Mouse (Mus musculus) thymus, adult 2 months (tissue): ENCODE data around the gene St6galnac6. TPM values are rescaled to one million over a fixed set of nuclear protein-coding genes. Genes with fewer than 3 reads are reported as not detected.

ENCODE experiments used
- DNase-seq: peaks from one replicate; pipeline ENCODE4 v3.0.0; 2021
- H3K27ac ChIP-seq: fragments of 200-500 bp; 2 replicates; pipeline ENCODE4 v1.5.1; 2012; ENCODE audit warnings: low read length, control low read depth; ENCODE audit not compliant: control insufficient read depth, insufficient read depth
- H3K27me3 ChIP-seq: fragments of 200-500 bp; 2 replicates; pipeline ENCODE4 v1.6.1; 2012; ENCODE audit warnings: mild to moderate bottlenecking, low read length, moderate library complexity, mixed read lengths; ENCODE audit not compliant: control insufficient read depth, insufficient read depth
- H3K36me3 ChIP-seq: fragments of 200-500 bp; 2 replicates; pipeline ENCODE4 v1.6.1; 2012; ENCODE audit warnings: mild to moderate bottlenecking, low read length, moderate library complexity; ENCODE audit not compliant: control insufficient read depth, insufficient read depth
- H3K4me1 ChIP-seq: fragments of 200-500 bp; replicated peaks from 2 replicates; pipeline ENCODE4 v1.6.1; 2012; ENCODE audit warnings: low read length; ENCODE audit not compliant: control insufficient read depth, insufficient read depth
- H3K4me3 ChIP-seq: fragments of 200-500 bp; 2 replicates; pipeline ENCODE4 v1.5.1; 2012; ENCODE audit warnings: mild to moderate bottlenecking, low read length, control low read depth, moderate library complexity; ENCODE audit not compliant: control insufficient read depth, insufficient read depth
- CTCF ChIP-seq: fragments of 200-500 bp; IDR thresholded peaks from 2 replicates; pipeline ENCODE4 v1.5.1; 2012; ENCODE audit warnings: mild to moderate bottlenecking, control low read depth, low read length, moderate library complexity, borderline replicate concordance; ENCODE audit not compliant: control insufficient read depth, poor library complexity, insufficient read depth; ENCODE audit errors: extremely low read depth
- POLR2A ChIP-seq: fragments of 200-500 bp; IDR thresholded peaks from 2 replicates; pipeline ENCODE4 v1.6.1; 2012; ENCODE audit warnings: mild to moderate bottlenecking, low read length, control low read depth, moderate library complexity; ENCODE audit not compliant: control insufficient read depth, poor library complexity, insufficient read depth; ENCODE audit errors: extremely low read depth
- WGBS: fragments of 180-500 bp; shearing (Covaris S2); methylation state at CpG from one replicate; pipeline ENCODE4 v1.1.7; 2018; 5-methylcytosine and 5-hydroxymethylcytosine counted together
- polyA plus RNA-seq: library from polyadenylated mRNA; depleted of rRNA; stranded (reverse); fragments of >200 nt; gene quantifications from 2 replicates; pipeline ENCODE4 v1.2.3, GENCODE M21; 2012

Gene St6galnac6
- polyA plus RNA-seq, 1 experiment = 25.9 TPM

- Histone ChIP-seq H3K36me3 (peaks cover 15% of the 10 kb centered on the region; the same call in 1 of the 2 replicates), H3K27me3 (no peaks in the 10 kb centered on the region), H3K4me1 (peaks cover 5% of the 10 kb centered on the region), H3K27ac (no peak overlapping the region), H3K4me3 (no peak overlapping the region)
- 47% methylated on average over 4 of the region's 4 CpGs for WGBS
- peak; percentile 75 for DNase-seq
- TF ChIP-seq CTCF (peak; percentile 51; the same call in 1 of the 2 replicates), POLR2A (no peak)
These were observed 32.9 kb upstream of the St6galnac6 start for GRCm38 (mm10) chr2:32566536-32567063.

- H3K27me3 ChIP-seq = no peaks in the 10 kb centered on the region
- H3K4me1 ChIP-seq = peaks cover 12% of the 10 kb centered on the region
- DNase-seq = no peak
- TF ChIP-seq POLR2A (no peak), CTCF (no peak)
- H3K4me3 ChIP-seq = no peak overlapping the region
- WGBS = 62% methylated on average over 5 of the region's 5 CpGs
- no peak overlapping the region for H3K27ac ChIP-seq
- peaks cover 15% of the 10 kb centered on the region; the same call in 1 of the 2 replicates for H3K36me3 ChIP-seq
These were observed 31.4 kb upstream of the St6galnac6 start for GRCm38 (mm10) chr2:32568149-32568548.

- TF ChIP-seq POLR2A = no peak
- H3K27ac ChIP-seq = no peak overlapping the region
- H3K4me3 ChIP-seq = no peak overlapping the region
- H3K36me3 ChIP-seq = peaks cover 15% of the 10 kb centered on the region; the same call in 1 of the 2 replicates
- WGBS = 94% methylated on average over 3 of the region's 3 CpGs
- H3K4me1 ChIP-seq = peaks cover 12% of the 10 kb centered on the region
- no peak for DNase-seq
- H3K27me3 ChIP-seq = no peaks in the 10 kb centered on the region
These were observed 30.6 kb upstream of the St6galnac6 start for GRCm38 (mm10) chr2:32568941-32569340.

- under 1% methylated on average over 36 of the region's 36 CpGs for WGBS
- DNase-seq = peak; percentile 92
- peaks cover 16% of the 10 kb centered on the region for H3K4me1 ChIP-seq
These were observed 28.6 kb upstream of the St6galnac6 start, which contains the start of gene Dpm2 for GRCm38 (mm10) chr2:32570698-32571494. Gene Dpm2, plus strand, starts transcription at chr2:32570858.

DNA sequence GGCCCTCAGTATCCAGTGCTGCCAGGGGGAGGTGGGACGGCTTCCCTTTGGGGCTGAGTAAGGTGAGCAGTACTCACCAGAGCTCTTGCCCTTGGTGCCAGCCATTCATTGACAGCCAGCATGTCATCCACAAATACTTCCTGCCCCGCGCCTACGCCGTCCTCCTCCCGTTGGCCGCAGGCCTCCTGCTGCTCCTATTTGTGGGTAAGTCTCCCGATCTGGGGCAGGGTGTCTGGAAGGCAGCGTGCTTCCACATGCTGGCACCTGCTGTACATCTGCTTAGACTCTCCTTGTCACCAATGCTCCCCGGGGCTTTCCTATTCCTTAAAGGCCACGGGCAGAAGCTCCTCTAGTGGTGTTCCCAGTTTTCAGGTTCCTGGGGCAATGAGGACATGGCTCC, 27.3 kb upstream of the St6galnac6 start:
- Histone ChIP-seq H3K27ac (no peak overlapping the region), H3K36me3 (no peaks in the 10 kb centered on the region), H3K27me3 (no peaks in the 10 kb centered on the region), H3K4me3 (no peak overlapping the region), H3K4me1 (peaks cover 16% of the 10 kb centered on the region)
- no peak for DNase-seq
- WGBS = 95% methylated on average over 11 of the region's 11 CpGs
- no peak for TF ChIP-seq CTCF
- no peak for TF ChIP-seq POLR2A

More at GRCm38 (mm10) chr2:32570698-32571494, 28.6 kb upstream of the St6galnac6 start, which contains the start of gene Dpm2:
- 0 out of 2 replicates have a peak, but pooled peaks cover 7% of the 10 kb centered on the region for H3K36me3 ChIP-seq
- no peaks in the 10 kb centered on the region for H3K27me3 ChIP-seq
- no peak for TF ChIP-seq CTCF
- peak; percentile 76 for TF ChIP-seq POLR2A
- H3K4me3 ChIP-seq = peak within 1 kb of the TSS; percentile 94
- H3K27ac ChIP-seq = peak within 1 kb of the TSS; percentile 33; the same call in 1 of the 2 replicates

DNA sequence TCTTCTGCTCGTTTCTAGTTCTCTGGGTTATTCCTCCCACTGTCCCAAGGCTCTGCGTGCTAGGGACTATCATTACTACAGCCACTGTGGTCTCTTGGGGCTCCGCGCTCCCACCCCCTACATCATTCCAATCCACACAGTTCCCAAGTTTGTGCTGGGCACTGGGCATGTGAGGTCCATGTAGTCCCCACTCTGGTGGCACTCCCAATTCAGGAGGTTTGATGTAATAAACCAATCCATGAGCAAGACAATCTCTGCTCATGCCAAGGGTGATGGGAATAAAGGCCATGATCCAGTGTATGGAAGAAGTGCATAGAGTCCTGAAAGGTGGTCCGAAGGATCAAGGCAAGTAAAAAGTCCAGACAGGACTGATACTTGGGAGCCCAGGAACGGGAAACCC, 25.0 kb upstream of the St6galnac6 start, which contains the start of gene Pip5kl1:
TSS of gene Pip5kl1 (plus strand) at position 301 of the 400 bp plus-strand sequence.
- 88% methylated on average over 6 of the region's 6 CpGs for WGBS
- no peak within 1 kb of the TSS for H3K27ac ChIP-seq
- 0 out of 2 replicates have a peak within 1 kb of the TSS, but pooled peaks have one; percentile 12 for H3K4me3 ChIP-seq
- H3K36me3 ChIP-seq = no peaks in the 10 kb centered on the region
- TF ChIP-seq POLR2A (no peak), CTCF (no peak)
- no peak for DNase-seq
- H3K4me1 ChIP-seq = peaks cover 16% of the 10 kb centered on the region
- H3K27me3 ChIP-seq = no peaks in the 10 kb centered on the region
